Mouse (Mus musculus): ENCODE data around the gene Tmem29. TPM values are rescaled to one million over a fixed set of nuclear protein-coding genes. Genes with fewer than 3 reads are reported as not detected.
"Not testable (repeated sequence)": the region's sequence is repeated elsewhere in the genome, so short reads cannot be mapped to it uniquely, and the experiment has no call there.

Tmem29 gene
- 1 to 10 TPM; 5.2 to 7.3 TPM for total RNA-seq (2021)
- long read RNA-seq, experiment 1, partial matches to known transcripts, result 0 of 6 reads
- long read RNA-seq, experiment 1, other reads (novel, unspliced or antisense), result 0 of 6 reads
- long read RNA-seq, experiment 2, partial matches to known transcripts, result 0 of 5 reads
- long read RNA-seq, experiment 2, other reads (novel, unspliced or antisense), result 0 of 5 reads

DNA sequence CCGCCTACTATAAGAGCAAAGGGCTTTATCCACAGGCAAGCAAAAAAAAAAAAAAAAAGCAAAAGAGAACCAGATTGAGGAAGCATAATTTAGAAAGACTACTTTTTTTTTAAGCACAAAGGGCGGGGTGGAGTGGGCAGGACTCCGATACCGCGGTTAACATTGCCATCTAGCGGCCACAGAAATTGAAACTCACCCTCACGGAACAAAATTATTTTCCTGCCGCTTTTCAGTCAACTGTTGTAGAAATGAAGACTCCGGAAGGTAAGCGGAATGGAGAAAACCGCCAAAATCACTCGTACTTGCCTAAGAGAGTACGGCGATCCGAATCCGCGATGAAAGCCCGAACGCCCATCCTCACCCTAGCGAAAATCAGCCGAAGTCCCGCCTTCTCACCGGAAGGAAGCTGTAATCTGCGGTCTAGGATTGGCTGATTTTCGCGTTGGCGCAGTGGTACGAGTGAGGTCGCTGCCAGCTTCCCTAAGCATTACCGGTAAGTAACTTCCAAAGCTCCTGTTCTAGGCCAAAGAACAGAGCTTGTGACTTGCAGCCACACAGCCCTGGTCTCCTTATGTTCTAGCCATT, at the start of gene Tmem29:
Gene Tmem29, minus strand, starts transcription at position 389 of the 585 bp plus-strand sequence.
- intact Hi-C loops (cut with DNase I; ENCODE audit: low total_unique reads), result no loop called here
- peak; percentile 89 for DNase-seq

DNA sequence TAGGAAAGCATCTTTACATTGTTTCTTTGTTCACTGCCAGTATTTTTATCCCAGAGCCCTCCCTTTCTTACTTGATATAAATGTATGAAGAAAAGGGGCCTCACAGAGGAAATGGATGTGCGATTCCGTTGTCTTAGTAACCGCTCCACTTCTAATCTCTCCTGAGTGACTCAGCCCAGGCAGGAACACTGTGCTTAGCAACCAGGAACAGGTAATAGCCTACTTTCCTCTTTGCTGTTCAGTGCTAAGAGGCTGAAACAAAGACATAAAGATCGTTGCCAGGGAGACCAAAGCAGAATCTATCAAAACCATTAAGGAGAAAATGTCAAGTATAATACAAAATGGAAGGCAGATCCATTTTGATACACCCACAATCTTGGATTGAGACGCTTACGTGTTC, 49.7 kb upstream of the Tmem29 start:
- DNase-seq, result no peak
- intact Hi-C loops (cut with DNase I; ENCODE audit: low total_unique reads), result no loop called here

DNA sequence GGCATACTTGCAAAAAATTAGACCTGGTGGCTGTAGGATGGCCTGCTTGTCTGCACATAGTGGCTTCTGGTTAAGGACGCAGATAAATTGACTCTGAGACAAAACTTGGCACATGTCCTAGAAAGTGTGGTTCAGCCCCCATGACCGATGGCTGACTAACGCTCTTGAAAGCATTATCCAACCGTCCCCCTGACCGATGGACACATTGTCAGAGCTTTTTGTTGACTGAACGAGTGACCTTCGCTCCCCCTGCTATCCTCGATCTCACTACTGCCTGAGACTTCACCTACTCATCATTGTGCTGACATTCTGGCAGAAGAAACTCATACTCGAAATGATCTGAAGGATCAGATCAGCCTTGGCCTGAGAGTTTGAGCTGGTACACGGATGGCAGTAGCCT, 28.9 kb upstream of the Tmem29 start:
- DNase-seq; intact Hi-C loops (cut with DNase I; ENCODE audit: low total_unique reads): not testable (repeated sequence)

DNA sequence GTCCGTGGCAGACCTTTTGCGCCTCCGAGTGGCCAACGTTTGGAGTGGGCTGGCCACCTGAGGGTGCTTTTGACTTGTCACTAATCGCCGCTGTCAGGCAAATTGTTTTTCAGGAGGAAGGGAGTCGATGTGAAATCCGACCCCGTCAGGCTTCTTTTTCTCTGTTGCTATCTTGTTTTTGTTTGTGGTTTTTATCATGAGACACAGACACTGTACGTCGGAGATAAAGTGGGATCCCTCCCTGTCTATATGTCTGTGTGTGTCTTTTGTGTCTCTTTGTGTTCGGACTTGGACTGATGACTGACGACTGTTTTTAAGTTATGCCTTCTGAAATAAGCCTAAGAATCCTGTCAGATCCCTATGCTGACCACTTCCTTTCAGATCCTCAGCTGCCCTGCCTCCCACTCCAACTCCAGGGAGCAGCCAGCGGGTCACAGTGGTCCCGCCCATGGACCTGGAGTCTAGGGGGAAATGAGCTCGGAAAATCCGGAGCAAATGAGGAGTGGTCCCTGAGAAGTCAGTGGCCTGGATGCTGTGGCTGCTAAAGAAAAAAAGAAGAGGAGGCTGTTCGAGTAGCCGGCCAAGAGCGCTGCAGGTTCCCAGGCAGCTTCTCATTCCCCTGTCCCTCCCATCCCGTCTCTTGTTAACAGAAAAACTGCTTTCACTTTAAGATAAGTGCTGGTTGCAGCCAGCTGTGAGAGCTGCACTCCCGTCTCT, 27.5 kb upstream of the Tmem29 start:
- intact Hi-C loops (cut with DNase I; ENCODE audit: low total_unique reads); DNase-seq: not testable (repeated sequence)

DNA sequence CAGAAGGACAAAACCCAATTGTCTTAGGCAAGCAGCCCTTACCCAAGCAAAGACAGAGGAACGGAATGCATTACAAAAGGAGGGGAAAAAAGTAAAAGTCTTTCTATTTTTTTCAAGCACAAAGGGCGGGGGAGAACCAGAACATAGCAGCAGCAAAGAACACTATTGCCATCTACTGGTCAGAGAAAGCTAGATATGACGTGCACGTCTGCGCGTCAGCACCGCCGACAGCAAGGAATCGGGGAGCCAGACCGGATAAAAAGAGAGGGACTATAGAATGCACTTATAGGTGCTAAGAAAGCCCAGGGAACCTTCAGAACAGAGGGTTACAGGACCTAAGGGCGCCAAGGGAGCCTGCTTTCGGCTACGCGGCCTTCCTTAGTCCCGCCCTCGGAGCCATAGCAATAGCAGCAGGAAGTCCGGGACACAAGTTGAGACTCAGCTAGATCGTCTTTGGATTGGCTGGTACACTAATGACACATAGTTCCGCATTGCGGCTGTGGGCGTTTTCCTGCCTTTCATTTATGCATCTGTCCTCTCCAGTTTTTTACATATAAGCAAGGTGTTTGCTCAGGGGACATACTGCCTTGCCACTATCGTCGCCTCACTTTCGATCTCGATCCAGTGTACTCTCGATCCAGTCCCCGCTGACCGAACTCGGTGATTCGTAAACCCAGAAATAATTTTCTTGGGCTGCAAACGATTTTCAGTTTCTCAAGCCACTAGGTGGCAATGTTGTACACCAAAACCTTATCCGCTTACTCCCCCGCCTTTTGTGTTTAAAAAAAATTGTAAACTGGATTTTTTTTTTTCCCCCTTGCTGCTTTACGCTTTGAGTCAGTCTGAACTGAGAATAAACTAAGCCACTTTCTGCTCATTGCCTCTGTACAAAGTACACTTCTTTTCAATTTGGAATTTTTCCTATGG, 19.2 kb upstream of the Tmem29 start:
- intact Hi-C loops (cut with DNase I; ENCODE audit: low total_unique reads), result no loop called here
- peak; percentile 83 for DNase-seq

- intact Hi-C loops (cut with DNase I; ENCODE audit: low total_unique reads), result no loop called here
Observed at GRCm38 (mm10) chrX:150471416-150471815, 12.5 kb upstream of the Tmem29 start.

GRCm38 (mm10) chrX:150468266-150468665, 9.3 kb upstream of the Tmem29 start:
- intact Hi-C loops (cut with DNase I; ENCODE audit: low total_unique reads), result no loop called here

More at GRCm38 (mm10) chrX:150471416-150471815, 12.5 kb upstream of the Tmem29 start:
- no peak for DNase-seq

DNA sequence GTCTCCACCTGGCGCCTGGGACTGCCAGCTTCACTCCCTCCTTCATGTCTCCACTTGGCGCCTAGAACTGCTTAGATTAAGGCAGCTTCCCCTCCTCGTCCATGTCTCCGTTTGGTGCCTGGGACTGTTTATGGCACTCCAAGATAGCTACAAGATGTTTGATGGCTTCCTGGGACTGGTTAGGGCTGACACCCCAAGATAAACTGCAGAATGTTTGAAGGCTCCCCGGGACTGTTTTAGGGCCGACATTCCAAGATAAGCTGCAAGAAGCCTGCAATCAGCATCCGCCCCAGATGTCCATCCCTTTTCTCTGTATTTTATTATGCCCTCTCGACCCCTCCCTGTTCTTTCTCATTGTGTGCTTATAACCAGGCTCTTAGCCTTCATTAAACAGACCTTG, 7.9 kb upstream of the Tmem29 start:
- intact Hi-C loops (cut with DNase I; ENCODE audit: low total_unique reads); DNase-seq: not testable (repeated sequence)

More at GRCm38 (mm10) chrX:150468266-150468665, 9.3 kb upstream of the Tmem29 start:
- no peak for DNase-seq

DNA sequence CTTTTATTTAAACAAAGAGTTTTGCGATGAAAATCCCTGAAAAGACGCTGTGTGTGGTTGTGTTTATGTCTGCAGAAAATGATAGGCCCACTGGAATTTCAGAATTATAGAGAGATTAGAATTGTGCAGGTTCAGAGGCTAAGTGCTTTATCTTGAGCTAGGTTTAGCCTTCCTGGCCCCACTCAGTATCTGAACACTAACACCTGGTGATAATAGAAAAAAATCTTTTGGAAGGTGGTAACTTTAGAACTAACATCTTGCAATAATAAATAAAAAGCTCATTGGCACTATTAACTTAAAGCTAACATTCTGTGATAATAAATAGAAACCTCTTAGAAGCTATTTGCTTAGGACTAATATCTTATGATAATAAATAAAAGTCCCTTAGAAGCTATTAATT, 1.2 kb upstream of the Tmem29 start:
- DNase-seq, result no peak
- intact Hi-C loops (cut with DNase I; ENCODE audit: low total_unique reads), result no loop called here

DNA sequence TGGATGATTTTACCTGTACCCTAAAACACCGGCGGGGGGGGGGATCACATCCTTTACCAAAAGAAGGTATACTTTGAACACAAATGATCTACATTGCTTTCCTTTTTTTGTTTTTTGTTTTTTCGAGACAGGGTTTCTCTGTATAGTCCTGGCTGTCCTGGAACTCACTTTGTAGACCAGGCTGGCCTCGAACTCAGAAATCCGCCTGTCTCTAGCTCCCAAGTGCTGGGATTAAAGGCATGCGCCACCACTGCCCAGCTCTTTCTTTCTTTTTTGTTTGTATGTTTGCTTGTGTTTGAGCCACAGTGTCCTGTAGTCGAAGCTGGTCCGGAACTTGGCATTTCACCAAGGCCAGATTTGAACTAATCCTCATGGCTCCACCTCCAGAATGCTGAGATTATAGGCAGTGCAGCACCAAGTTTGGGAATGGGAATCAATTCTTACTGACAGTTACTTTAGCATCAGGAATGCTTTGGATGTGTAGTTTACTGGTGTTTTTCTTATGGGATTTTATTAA, 515 bp upstream of the Tmem29 start:
- no peak for DNase-seq

DNA sequence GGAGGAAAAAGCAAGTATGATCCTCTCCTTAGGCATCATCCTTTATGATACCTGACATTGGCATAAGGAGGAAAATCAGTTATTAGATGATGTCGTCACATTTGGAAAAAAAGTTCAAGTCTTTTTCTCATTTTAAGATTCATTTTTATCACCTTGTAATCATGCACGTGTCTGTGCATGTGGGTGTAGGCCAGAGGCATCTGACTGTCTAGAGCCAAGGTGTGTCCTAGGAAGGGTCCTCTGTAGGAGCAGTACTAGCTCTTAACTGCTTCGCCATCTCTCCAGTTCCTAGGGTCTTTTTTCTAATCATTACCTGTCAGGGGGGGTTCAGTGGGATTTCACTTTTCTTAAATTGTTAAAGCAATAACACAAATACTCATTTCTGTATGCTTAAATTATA, 818 bp downstream of the Tmem29 start:
- DNase-seq, result no peak
- intact Hi-C loops (cut with DNase I; ENCODE audit: low total_unique reads), result no loop called here

More for the DNA sequence above, 515 bp upstream of the Tmem29 start:
- intact Hi-C loops (cut with DNase I; ENCODE audit: low total_unique reads), result no loop called here

DNA sequence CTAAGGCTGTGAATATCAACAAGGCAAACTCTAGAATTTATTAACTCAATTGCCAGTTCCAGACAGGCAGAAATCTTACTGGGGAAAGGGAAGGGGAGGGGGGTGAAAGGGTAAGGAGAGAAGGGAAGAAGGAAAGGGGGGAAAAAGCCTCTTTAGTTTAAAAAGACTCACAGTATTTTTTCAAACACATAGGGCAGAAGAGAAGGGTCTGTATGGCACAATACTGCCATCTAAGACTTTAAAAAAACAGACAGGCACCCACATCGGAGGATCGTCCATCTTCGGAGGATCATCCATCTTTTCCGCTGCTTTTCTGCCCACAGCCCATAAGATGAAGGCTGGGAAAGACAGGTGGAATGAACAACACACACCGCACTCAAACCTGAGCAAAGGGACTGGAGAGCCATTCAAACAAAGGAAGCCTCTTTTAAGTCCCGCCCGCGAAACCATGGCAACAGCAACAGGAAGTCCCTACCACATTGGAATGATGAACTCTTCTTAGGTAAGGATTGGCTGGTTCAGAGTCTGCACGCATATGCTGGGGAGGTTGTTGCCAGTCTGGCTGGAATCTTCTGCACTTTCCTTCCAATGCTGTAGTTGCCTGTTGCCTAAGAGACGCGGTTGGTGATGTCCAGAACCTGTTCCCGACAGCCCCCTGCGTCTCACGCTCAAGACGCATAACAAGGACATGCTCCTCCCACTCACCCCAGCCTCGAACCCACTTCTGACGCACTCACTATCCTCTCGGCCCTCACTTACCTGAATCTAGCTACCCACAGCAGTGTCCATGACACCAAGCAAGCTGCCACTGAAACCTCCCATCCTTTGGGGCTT, 18.2 kb downstream of the Tmem29 start:
- intact Hi-C loops (cut with DNase I; ENCODE audit: low total_unique reads), result no loop called here
- peak; percentile 35 for DNase-seq

DNA sequence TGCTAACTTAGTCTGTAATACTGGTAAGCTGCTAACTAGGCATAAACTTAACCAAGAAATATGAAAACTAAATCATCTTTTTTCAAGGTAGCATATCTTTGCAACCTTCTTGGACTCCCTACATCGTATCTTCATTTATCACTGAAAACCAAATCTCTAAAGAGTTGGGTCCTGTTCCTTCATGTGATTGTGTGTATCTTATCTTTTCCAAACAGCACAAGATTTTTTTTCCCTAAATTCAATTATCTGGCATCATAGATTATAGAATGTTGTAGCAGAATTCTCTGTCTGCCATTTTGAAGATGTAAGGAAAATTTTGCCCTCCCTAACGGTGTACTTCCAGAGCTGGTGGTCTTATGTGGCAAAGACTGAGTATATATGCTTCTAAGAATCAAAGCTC, 22.6 kb downstream of the Tmem29 start:
- intact Hi-C loops (cut with DNase I; ENCODE audit: low total_unique reads), result no loop called here

GRCm38 (mm10) chrX:150435367-150435766, 23.6 kb downstream of the Tmem29 start:
- intact Hi-C loops (cut with DNase I; ENCODE audit: low total_unique reads), result no loop called here
- DNase-seq, result no peak

More for the DNA sequence above, 22.6 kb downstream of the Tmem29 start:
- DNase-seq, result no peak

GRCm38 (mm10) chrX:150413505-150413904, 45.4 kb downstream of the Tmem29 start:
- intact Hi-C loops (cut with DNase I; ENCODE audit: low total_unique reads), result no loop called here
- DNase-seq, result no peak

Measured in gastrocnemius, postnatal 14 days (tissue).